Mouse (Mus musculus) cerebellum, adult 8-10 months (tissue): ENCODE measurements around the gene Plin2.
"Not testable (repeated sequence)": the region's sequence is repeated elsewhere in the genome, so short reads cannot be mapped to it uniquely, and the experiment has no call there.

Source experiments
- DNase-seq: peaks from one replicate; pipeline ENCODE4 v3.0.0; 2022

The Plin2 gene

DNA sequence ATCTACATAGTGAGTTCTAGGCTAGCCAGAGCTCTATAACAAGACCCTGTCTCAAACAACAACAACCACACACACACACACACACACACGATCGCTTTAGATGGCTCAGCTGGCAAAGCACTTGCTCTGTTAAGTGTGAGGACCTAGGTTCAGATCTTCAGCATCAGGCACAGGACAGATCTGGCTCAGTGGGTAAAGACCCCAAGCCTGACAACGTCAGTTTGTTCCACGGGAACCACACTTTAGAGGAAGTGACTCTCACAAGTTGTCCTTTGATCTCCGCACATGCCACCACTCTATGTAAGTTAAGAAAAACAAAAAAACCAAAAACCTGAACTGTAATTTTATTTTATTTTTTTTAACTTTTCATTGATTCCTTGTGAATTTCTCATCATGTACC is 13.4 kb upstream of the Plin2 start:
- DNase-seq = no peak

GRCm38 (mm10) chr4:86681846-86682245 is 12.0 kb upstream of the Plin2 start:
- DNase-seq = no peak

DNA sequence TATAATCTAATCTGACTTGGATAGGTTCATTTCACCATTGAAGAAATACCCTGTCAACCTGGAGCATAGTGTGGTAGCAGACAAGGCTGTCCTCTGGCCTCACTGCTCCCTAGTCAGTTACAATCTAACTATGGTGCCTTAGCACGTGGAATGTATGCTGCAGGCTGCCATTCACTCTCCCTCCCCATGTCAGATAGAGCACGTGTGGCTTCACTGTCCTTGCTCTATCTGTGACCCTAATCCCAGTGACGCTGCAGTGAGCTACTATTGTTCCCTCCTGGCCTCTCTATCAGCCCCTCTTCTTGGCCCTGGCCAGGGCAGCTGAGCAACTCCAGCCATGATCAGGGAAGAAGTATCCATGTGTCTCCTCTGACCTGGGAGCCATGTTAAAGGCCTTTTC is 11.6 kb upstream of the Plin2 start:
- DNase-seq = no peak

DNA sequence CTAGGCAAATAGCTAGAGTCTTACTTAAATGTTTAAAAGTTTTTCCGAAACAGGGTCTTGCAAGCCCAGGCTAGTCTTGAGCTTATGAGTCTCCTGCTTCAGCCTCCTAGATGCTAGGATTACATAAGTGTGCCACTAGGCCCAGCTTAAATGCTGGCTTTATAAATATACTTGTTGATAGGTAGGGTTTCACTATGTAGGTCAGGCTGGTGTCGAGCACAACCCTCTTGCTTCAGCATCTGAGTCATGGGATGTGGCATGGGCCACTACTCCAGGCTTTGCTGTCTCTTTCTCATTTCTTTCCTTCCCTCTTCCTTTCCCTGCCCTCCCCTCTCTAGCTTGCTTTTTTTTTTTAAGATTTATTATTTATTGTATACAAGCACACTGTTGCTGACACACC is 9.8 kb upstream of the Plin2 start:
- no peak for DNase-seq

DNA sequence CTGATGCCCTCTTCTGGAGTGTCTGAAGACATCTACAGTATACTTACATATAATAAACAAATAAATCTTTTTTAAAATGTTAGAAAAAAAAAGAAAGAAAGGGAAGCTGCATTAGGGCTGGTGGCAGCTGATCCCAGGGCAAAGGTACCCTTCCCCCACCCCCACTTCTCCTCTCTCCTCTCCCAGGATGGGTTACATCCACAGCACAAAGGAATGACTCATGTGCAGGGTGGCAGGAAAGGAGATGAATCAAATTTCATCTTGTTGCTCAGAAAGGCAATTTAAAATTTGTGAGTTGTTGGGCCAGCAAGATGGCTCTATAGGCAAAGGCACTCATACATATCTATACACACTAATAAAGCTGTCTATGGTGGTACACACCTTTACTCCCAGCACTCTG is 6.9 kb upstream of the Plin2 start:
- DNase-seq = no peak

DNA sequence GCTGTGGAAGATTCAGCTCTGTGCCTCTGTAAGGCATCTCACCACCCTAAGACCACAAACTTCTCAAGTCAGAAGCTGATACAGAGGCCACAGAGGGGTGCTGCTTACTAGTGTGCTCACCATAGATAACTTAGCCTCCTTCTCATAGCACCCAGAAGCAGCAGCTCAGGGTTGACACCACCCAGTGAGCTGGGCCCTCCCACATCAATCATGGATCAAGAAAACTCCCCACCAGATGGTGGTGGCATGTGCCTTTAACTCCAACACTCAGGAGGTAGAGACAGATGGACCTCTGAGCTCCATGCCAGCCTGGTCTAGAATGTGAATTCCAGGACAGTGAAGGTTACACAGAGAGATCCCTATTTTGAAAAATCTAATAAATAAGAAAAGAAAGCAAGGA is 4.9 kb upstream of the Plin2 start:
- DNase-seq = peak; percentile 40

DNA sequence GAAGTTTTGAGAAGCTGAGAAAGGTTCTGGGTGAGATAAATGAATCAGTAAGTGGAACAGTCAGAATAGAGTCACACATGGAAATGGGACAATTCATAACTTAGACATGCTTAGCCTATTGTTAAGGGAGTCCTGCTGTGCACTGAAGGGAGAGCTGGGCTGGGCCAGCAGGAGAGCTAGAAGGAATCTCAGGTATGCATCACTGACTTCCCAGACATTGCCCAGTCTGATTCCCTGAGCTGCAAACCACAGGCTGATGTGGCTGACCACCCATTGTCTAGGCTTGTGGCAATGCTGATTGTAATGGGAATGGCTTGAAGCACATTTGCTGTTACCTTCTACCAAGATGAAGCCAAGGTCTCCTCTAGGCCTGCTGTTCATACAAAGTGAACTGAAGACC is 4.3 kb upstream of the Plin2 start:
- DNase-seq = not testable (repeated sequence)

GRCm38 (mm10) chr4:86672450-86672849 is 2.6 kb upstream of the Plin2 start:
- no peak for DNase-seq

- DNase-seq = no peak
These were observed 1.9 kb upstream of the Plin2 start for GRCm38 (mm10) chr4:86671803-86672202.

GRCm38 (mm10) chr4:86670582-86671306 is 884 bp upstream of the Plin2 start:
- no peak for DNase-seq

DNA sequence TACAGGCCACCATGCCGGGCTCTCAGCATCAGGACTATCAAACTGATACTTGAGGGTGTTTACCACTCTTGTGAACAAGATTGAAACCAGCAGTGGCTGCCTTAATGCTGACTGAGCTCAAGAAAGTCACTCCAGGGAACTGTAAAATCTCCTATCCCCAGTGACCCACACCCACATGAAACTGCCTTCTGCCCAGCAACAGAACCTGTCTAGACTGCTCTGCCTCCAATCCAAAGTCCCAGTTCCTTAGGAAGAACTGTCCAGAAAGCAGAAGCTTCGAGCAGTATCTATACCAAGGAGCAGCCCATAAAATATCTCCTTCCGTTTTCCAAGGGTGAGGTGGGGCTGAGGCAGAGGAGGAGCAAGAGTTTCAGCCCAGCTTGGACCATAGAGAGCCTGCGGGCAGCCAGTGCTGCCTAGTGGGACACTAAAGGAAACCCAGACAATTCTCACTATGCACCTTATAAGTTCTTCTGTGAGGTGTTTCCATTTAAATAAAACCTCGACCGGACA is 563 bp downstream of the Plin2 start:
- not testable (repeated sequence) for DNase-seq

- no peak for DNase-seq
These were observed 1.4 kb downstream of the Plin2 start for GRCm38 (mm10) chr4:86668290-86669000.

- no peak for DNase-seq
These were observed 4.3 kb downstream of the Plin2 start for GRCm38 (mm10) chr4:86665596-86665995.

DNA sequence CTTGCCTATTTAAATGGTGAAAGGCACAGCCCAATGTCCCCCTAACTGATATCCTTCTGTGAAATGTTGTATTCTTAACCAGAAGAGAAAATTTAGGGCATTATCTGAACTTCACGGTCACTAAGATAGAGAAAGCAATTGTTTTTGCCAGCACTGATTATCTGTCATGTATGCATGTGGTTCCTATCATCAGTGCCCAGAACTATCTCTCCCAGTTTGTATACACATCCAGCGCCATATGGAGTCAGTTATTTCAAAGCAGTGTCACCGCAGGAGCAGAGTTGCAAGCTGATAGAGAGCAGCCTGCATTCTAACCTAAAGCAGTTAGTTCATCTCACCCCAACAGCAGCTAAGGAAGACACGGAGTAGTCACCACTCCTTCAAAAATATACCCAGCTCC is 5.9 kb downstream of the Plin2 start:
- DNase-seq = no peak

GRCm38 (mm10) chr4:86657176-86657575 is 12.7 kb downstream of the Plin2 start:
- DNase-seq = no peak

DNA sequence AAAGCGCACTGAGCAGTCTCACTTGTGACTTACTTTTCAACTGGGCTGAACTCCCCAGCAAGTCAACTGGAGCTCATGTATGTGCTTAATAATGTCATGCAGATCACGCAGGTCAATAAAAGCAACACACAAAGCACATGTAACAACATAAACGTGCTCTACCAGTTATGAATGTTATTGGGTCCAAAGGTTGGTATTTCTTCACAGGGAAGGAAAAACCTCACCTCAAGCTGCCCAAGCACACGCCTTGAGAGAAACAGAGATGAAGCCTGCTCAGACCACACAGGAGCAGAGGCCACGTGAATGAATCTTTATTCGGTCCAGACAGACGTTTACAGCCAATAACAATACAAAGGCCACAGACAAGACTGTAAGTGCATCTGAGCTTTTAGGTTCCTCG is 13.4 kb downstream of the Plin2 start:
- not testable (repeated sequence) for DNase-seq

GRCm38 (mm10) chr4:86651686-86652384 is 18.0 kb downstream of the Plin2 start:
- peak; percentile 56 for DNase-seq

DNA sequence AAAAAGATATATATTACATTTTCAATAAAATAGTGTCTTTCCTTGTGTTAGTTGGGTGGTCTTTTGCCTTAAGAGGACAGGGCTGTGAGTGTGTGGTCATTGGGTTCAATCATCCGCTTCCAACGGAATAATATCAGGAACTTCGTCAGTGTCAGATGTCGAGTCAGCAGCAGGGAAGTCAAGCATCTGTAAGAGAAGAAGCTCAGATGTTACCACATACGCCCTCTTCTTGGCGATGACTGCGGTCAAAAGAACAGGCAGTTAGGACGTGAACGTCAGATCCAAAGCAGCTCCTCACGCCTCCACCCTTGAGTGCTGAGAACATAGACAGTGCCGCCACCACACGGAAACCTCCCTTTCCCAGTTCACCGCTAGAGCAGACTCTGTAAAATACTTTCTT is 21.5 kb downstream of the Plin2 start:
- not testable (repeated sequence) for DNase-seq

DNA sequence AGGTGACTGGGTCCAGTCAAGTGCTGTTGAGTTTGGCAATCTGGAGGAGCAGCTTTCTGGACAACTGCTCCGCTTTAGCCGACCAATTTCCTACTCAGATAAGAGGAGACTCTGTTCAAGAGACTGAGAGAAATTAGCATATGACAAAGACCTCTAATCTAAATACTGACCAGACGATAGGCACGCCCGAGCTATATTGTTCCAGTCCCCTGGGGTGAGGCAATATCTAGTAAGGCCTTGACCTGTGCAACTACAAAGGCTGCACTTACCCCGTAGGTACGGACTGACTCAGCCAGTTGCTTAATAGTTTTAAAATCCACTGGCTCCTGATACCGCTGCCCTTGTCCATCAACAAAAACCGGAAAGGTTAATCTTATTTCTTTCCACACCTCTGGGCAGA is 32.3 kb downstream of the Plin2 start:
- DNase-seq = not testable (repeated sequence)

DNA sequence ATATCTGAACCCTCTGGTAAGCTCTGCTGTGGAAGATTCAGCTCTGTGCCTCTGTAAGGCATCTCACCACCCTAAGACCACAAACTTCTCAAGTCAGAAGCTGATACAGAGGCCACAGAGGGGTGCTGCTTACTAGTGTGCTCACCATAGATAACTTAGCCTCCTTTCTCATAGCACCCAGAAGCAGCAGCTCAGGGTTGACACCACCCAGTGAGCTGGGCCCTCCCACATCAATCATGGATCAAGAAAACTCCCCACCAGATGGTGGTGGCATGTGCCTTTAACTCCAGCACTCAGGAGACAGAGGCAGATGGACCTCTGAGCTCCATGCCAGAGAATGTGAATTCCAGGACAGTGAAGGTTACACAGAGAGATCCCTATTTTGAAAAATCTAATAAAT is 35.0 kb downstream of the Plin2 start:
- peak; percentile 15 for DNase-seq

DNA sequence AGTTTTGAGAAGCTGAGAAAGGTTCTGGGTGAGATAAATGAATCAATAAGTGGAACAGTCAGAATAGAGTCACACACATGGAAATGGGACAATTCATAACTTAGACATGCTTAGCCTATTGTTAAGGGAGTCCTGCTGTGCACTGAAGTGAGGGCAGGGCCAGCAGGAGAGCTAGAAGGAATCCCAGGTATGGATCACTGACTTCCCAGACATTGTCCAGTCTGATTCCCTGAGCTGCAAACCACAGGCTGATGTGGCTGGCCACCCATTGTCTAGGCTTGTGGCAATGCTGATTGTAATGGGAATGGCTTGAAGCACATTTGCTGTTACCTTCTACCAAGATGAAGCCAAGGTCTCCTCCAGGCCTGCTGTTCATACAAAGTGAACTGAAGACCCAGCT is 35.5 kb downstream of the Plin2 start:
- DNase-seq = not testable (repeated sequence)

GRCm38 (mm10) chr4:86632556-86632955 is 37.3 kb downstream of the Plin2 start:
- not testable (repeated sequence) for DNase-seq

DNA sequence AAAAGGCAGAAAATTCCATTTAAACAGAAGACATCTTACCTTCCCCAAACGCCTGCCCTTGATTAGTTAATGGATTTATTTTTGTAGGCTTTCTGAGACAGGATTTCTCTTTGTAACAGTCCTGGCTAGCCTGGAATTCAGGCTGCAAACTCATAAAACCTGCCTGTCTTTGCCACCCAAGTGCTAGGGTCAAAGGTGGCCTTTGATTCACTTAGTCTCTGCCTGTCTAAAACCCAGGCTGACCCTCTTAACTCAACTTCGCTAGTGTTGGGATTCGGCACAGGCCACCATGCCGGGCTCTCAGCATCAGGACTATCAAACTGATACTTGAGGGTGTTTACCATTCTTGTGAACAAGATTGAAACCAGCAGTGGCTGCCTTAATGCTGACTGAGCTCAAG is 38.0 kb downstream of the Plin2 start:
- DNase-seq = no peak

- not testable (repeated sequence) for DNase-seq
These were observed 43.4 kb downstream of the Plin2 start for GRCm38 (mm10) chr4:86626496-86626895.
